Mouse (Mus musculus): ENCODE measurements at regions not wholly inside any gene's neighbourhood (a gene's known extent, or its start where the extent isn't known, plus 50 kb on each side); places are given as distances from the start of the nearest gene placed in this dataset.
"Not testable (repeated sequence)": the region's sequence is repeated elsewhere in the genome, so short reads cannot be mapped to it uniquely, and the experiment has no call there.

DNA sequence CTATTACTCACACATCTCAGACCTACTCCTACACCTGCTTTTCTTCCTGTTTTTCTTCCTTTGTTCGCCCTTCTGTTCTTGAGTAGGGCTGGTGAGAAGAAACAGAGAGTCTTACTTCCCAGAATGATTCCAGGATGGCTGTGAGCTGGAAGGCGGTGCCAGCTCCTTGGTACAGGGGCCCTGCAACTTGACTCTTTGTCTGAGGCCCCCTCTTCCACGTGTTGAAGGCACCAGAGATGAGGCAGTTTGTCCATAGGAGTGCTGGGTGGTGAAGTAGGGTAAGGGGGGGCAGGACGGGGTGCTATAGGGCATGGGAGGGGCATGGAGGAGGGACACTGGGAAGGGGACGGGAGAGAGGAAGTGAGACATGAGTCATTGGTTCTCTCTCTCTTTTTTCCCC lies 60.8 kb downstream of the Dmrta2 start:
- intact Hi-C loops (cut with DNase I), result loop anchor here (10.0 kb wide), 1 partner anchor 1586 kb away; no protein-coding TSS in a partner anchor

DNA sequence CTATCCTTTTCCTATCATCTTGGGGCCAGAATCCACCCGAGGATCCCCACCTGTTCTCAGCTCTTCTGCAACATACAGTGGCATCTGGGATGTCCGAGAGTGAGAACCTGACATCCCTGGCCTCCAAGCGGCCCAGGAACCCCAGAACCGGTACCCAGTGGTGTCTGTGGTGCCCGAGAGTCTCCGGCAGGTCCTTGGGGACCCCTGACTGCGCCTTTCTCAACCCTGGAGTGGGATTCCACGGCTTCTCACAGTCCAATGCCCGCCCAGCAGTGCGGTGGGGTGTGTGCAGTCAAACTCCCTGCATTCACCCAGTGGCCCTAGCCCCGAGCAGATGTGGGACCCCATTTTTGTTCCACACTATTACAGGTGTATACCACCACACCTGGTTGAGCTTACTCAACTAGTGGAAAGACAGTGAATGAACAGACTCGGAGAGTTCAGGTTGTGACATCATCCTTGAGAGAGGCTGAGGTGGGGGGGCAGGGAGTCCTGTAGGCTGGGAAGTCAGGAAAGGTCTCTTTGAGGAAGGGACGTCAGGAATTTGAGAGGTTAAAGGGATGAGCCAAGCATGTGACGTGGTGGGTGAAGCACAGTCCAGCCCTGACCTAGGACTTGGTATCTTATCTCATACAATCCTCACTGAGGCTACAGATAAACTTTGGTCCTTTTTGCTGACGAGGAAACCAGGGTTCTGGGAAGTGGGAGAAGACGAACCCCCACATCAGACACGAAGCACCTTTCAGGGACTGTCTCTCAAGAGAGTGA lies 67.2 kb downstream of the Dmrta2 start:
- DNase-seq (ENCODE audit: low spot score in 2 of 2), result peak in 1 of 2 experiments; percentile 1
- intact Hi-C loops (cut with DNase I), result no loop called here

More for the DNA sequence above, 60.8 kb downstream of the Dmrta2 start:
- peak in 1 of 2 experiments; percentile 1 for DNase-seq (ENCODE audit: low spot score in 2 of 2)

DNA sequence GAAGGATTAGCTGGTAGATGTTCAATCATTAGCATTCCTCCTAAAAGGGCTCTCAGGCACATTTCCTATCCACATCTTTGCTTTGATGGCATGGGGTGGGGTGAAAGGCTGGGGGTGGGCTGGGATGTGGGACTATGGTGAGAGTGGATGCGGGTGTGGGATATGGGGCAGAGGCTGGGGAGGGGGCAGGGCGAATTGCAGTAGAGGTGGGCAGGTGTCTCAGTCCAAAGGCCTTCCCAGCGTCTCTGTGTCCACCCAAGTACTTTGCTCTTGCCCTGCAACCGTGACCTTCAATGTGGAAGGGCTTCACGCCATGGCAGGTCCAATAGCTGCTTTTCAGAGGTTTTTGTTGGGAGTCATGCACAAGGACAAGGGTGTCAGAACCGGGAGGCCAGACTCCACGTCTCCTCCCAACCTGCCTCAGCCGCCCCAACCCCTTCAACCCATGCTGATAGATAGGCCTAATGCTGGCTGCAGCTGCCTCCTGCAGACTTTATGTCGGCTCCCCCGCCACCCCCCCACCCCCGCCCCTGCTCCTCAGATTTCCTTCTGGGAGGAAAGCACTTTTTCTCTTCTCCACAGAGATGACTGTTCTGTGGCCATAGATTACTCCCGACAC lies 67.9 kb downstream of the Dmrta2 start:
- intact Hi-C loops (cut with DNase I), result no loop called here
- DNase-seq (ENCODE audit: low spot score in 2 of 2), result peak in 1 of 2 experiments; percentile 3

DNA sequence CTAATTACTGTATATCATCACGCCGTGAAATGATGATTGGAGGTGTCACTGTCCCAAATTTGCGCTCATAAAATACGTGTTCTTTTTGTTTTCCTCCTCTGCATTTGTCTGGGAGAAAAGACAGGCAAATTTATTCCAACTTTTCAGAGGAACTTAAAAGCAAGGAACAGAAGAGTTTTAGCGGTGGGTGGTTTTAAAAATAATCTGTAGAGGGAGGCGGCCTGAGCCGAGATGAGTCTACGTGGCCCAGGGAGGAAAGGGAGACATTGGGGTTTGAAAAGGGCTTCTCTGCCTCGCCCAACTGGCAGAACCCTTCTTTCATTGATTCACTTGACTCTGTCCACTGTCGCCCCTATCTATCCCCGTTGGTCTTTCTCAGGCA lies 68.4 kb downstream of the Dmrta2 start:
- DNase-seq (ENCODE audit: low spot score in 2 of 2), result peak; percentile 25 to 55
- intact Hi-C loops (cut with DNase I), result no loop called here

DNA sequence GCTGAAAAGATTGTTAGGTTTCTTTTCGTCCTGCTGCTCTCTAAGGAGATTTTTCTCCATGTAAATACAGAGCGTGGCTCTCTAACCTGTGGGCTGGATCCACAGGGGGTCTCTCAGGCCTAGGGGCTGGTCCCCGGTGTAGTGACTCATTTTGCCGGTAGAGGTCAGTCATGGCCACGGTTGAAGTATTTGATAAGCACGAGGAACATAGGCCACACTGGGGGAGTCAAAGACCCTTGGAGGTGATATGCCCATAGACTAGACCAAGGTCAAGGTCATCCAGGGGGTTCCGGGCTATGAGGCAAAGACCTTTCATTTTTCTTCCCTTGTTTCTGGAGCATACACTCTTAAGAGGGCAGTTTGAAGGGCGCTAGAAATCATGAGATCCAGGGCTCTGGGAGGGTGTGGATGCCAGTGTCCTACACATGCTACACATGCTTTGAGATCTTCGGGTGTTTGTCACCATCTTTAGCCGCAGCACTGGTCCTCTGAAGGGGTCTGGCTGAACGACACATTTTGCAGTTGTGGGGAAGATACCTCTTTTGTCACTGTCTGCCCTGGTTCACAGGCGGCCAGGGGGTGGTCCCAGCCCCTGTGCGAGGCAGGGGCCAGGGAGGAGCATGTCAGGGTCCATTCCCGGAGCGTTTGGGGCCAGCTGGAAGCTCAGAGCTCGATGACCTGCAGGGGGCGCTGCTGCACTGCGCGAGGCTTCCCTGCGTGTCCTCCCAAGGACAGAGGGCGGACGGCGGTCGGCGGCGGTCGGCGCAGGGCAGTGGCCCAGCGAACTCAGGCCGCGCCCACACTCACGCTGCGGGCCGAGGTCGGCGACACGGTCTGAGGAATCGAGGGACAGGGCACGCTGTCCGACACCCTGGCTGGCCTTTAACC lies 72.8 kb downstream of the Dmrta2 start:
- intact Hi-C loops (cut with DNase I), result loop anchor here (5.0 to 10.0 kb wide), 4 partner anchors 82 to 1634 kb away; no protein-coding TSS in a partner anchor
- peak; percentile 84 to 90 for DNase-seq (ENCODE audit: low spot score in 2 of 2)

DNA sequence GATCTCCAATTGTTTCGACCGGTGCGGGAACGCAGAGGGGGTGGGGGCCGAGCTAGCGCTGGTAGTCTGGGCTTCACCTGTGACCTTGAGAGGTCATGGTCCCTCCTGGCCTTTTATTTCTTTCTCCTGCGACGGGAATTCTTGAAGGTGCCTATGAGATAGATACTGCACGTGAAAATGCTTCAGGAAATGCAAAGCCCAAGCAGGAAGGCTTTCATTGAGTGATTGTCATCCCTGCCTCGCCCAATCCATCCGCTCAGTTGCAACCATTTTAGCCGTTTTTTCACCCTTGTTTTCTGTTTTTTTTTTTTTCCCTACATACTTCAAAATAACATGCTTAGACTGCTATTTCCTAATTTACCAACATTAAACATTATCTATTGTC lies 73.4 kb downstream of the Dmrta2 start:
- intact Hi-C loops (cut with DNase I), result loop anchor here (5.0 to 10.0 kb wide), 4 partner anchors 81 to 1634 kb away; no protein-coding TSS in a partner anchor
- DNase-seq (ENCODE audit: low spot score in 2 of 2), result peak in 1 of 2 experiments; percentile 33

DNA sequence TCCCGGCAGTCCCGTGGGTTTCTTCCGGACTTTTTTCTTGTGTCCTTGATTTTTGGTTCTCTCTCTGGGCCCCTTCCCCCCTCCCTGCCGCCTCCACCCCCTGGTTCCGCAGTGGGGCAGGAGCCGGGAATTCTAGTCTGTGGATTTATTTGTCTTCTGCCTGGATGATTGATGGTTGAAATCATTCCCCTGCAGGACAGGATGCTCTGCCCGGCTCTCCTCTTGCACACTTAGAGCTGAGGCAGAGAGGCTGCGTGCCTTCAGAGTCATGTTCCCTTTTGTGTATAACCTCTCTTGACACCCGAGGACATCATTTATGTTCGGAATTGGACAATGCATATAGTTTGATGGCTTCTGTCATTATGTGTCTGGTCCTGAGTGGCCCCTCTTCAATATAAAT lies 74.0 kb downstream of the Dmrta2 start:
- DNase-seq (ENCODE audit: low spot score in 2 of 2), result no peak
- intact Hi-C loops (cut with DNase I), result loop anchor here (5.0 to 10.0 kb wide), 4 partner anchors 80 to 1633 kb away; no protein-coding TSS in a partner anchor

DNA sequence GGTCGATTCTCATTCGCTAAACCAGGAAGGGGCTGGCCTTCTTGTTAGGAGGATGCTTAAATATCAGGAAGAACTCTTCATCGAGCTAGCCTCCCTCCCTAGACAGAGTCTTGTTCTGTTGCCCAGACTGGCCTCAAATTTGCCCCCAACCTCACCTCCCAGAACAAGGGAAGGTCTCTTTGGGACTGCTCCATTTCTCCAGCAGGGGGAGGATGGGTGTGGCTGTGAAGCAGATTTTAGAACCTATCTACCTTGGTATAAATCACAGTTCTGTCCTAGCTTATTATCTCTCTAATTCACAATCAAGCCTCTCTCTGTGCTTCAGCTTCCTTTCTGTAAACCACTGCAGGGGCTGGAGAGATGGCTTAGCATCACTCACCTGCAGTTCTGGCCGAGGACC lies 75.1 kb downstream of the Dmrta2 start:
- no peak for DNase-seq (ENCODE audit: low spot score in 2 of 2)
- intact Hi-C loops (cut with DNase I), result loop anchor here (5.0 to 10.0 kb wide), 4 partner anchors 79 to 1632 kb away; no protein-coding TSS in a partner anchor

DNA sequence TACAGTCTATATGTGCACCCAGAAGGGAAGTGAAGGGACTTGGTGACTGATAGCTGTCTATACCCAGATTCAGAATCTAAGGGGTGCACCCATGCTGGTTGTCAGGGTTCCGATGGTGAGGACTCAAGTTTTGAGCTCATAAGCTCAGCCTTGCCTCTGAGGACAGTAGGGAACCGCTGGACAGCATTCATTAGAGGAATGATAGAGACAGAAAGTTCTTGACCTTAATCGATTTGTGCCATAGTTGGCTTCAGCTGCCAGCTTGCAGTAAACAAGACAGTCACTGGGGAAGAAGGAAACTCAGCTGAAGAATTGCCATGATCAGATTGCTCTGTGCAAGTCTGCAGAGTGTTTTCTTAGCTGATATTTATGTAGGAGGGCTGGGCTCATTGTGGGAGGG lies 96.0 kb downstream of the Dmrta2 start:
- no peak for DNase-seq (ENCODE audit: low spot score in 2 of 2)
- intact Hi-C loops (cut with DNase I), result no loop called here

DNA sequence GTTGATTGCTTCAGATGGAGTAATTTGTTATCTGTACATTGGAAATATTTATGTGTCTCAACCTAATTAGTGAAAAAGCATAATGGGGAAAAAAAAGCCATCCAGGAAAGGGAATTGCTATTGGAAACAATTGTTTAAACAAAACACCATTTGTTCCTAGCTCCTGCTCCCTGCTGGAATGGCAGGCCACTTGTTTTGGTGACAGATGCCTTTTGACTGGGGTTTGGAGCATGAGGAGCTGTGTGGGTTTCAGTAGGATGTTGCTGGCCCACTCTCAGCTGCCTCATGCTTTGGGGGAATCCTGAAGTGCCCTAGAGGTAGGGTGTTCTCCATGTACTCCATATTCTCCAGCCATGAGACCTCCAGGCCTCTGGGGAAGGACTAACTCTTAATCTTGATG lies 105.5 kb downstream of the Dmrta2 start:
- no peak for DNase-seq (ENCODE audit: low spot score in 2 of 2)
- intact Hi-C loops (cut with DNase I), result no loop called here

DNA sequence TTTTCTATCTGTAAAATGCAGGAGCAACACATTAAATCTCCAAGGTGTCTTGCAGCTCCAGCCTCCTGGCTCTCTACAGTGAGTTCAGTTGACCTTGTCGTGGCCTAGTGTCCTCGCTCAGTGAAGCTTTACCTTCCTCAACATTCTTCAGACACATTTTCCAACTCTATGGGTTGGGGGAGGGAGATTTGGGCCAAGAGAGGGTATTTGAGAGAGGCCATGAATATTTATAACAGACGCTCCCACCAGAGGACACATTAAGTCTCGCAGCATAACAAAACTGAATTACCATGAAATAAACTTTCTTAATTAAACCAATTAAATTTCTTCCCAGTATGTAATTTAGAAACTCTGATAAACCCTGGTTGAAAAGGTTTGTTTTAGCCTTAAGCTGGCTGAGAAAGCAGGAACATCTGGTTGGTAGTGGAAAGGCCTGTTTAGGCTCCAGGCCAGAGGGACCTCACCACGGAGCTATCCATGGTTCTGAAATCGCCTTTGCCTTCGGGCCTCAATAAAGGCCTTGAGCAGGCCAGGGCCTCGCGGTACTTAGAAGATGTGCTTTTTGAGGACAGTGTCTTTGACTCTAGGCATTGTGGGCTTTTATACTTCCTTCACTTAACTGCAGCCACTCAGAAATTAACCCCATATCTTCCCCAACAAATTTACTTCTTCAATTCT lies 109.9 kb downstream of the Dmrta2 start:
- DNase-seq (ENCODE audit: low spot score in 2 of 2), result peak in 1 of 2 experiments; percentile 24

DNA sequence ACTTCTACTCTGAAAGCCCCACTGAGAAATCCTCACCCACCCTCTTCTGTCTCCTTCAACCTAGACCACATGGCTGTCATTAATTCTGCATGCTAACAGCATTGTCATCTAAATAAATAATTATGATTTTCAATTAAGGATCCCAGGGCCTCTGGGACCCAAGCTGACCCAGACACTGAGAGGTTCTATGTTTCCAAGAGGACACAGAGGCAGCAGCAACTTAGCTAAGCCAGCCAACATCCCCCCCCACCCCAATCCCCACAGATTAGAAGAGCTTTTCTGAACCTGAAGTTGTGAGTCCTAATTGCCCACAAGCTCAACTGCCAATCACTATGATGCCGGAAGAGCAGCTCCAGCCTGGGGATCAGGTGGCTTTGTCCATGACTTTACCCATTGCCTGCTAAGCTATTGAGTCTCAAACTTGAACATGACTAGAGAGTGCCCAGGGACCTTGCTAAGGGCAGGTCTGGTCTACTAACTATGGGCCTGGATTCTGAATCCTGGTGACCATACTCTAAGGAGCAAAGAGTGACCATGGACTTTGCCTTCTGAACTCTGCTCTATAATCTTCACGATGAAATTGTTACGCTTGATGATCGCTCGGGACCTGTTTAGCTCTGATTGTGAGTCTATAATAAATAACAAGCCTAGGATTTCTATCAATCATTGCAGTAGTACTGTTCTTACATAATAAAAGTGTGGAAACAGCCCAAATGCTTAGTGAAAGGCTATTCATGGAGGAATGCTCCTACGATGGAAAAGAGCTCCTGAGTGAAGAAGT lies 115.4 kb downstream of the Dmrta2 start:
- no peak for DNase-seq (ENCODE audit: low spot score in 2 of 2)
- intact Hi-C loops (cut with DNase I), result no loop called here

More for the DNA sequence above, 109.9 kb downstream of the Dmrta2 start:
- intact Hi-C loops (cut with DNase I), result no loop called here

DNA sequence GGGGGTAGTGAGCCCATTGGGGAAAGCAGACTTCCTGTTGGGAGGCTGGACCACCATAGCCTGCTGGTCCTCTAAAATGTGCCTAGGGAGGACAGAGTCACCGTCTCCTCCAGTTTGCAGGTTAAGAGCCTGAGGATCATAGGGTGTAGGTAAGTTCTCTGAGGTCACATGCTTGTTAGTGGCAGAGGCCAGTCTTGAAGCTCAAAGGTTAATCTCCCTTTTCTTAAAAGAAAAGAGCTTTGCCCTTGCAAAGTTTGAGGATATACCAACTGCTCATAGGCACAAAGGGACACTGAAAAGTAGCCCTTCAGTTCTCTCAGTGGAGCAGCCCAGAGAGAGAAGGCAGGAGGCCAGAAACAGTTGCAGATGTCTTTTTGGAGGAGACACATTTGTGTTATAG lies 116.7 kb downstream of the Dmrta2 start:
- intact Hi-C loops (cut with DNase I), result no loop called here
- no peak for DNase-seq (ENCODE audit: low spot score in 2 of 2)

DNA sequence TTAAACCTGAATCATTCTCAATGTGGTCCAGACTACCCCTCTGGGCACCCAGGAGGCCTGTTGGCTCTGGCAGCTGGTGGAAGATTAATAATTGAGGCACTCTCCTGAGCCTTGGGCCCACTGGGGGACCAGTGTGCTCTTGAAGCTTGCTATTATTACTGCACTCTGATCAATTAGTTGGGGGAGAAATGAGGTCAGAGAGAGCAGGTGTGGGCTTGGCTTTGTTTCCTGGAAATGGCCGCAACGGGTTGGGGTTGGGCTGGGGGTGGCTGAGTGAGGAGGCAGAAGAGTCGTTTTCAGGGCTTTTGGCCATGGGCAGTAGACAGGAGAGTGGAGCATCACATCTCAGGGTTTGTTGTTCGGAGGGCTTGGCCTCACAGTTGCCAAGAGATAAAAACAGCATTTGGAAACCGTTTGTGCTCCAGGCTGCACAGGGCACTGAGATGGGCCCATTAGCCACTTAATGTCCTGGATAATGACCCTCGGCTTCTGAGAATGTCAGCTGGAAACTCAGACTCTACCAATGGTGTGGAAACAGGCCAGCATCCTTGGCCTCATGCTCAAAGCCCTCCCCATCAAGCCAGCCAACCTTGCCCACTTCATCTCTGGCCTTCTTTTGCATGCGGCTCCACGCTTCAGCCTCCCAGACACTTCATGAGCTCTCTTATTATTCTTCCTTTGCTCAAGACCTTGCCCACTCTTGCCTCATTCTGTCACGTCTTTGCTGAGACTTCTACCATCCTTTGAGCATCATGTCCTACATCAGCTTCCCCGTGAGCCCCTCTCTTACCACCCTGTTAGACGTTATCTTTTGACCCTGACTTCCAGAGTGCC lies 118.1 kb downstream of the Dmrta2 start:
- intact Hi-C loops (cut with DNase I), result no loop called here
- no peak for DNase-seq (ENCODE audit: low spot score in 2 of 2)

DNA sequence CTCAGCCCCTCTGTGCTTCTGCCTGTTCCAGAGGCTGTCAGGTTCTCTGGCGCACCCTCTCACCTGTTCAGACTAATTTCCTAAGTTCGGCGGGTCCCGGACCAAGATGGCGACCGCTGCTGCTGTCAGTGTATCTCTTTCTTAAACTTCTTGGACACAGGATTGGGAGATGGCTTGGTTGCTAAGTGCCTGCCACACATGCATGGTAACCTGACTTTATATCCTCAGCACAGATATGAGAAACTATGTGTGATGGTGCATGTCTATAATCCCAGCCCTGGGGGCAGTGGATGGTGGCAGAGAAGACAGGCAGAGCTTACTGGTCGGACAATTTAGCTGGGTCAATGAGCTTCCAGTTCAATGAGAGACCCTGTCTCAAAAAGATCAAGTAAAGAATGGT lies 126.3 kb downstream of the Dmrta2 start:
- DNase-seq (ENCODE audit: low spot score in 2 of 2); intact Hi-C loops (cut with DNase I): not testable (repeated sequence)

DNA sequence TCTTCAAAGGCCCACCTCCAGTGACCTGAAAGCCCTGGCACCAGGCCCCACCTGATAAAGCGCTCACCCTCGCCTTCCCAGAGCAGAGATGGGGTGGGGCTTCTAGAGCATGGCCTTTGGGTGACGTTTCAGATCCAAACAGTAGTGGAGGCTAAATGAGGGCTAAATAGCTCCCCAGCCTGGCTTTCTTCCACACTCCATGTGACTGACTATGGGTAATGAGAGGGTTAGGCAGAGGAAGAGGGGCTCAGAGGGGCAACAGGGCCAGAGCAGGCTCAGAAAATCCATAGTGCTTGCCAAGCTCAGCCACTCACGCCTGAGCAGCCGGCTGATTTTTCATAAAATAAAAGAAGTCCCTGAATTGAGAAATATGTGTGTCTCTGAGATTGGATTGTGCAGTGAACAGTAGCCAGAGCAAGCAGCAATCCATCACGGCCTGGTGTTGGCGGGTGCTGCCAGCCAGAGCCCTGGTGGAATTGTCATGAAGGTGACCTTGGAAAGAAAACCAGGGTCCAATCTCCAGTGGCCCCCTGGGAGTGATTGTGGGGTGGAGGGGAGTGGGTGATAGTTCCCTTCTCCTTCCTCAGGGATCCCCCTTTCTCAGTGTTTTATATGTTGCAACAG lies 128.9 kb downstream of the Dmrta2 start:
- intact Hi-C loops (cut with DNase I), result no loop called here

DNA sequence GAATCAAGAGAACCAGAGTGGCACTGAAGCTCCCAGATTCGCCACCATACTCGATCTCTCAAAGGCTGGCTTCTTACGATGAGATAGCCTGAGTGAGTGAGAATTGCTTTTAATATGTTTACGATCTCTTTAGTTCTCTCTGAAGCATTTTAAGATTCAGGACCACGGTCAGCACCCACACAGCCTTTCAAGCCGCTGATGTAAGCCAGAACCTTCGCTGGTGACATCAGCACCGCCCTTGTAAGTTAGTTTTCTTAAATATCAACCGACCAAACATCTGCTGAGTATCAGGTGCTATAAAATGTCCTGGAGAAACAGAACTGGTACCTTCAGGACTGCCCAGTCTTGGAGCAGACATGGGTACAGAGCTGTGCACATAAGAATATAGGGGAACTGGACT lies 141.6 kb downstream of the Dmrta2 start:
- intact Hi-C loops (cut with DNase I), result no loop called here
- no peak for DNase-seq (ENCODE audit: low spot score in 2 of 2)

More for the DNA sequence above, 128.9 kb downstream of the Dmrta2 start:
- no peak for DNase-seq (ENCODE audit: low spot score in 2 of 2)
